Mouse (Mus musculus) cerebral cortex, adult 2 months (tissue): ENCODE measurements around the gene Pdzd2.

Experiments used
- WGBS: fragments of 180-500 bp; shearing (Covaris S2); methylation state at CpG from one replicate; pipeline ENCODE4 v1.1.7; 2018; 5-methylcytosine and 5-hydroxymethylcytosine counted together

The Pdzd2 gene

DNA sequence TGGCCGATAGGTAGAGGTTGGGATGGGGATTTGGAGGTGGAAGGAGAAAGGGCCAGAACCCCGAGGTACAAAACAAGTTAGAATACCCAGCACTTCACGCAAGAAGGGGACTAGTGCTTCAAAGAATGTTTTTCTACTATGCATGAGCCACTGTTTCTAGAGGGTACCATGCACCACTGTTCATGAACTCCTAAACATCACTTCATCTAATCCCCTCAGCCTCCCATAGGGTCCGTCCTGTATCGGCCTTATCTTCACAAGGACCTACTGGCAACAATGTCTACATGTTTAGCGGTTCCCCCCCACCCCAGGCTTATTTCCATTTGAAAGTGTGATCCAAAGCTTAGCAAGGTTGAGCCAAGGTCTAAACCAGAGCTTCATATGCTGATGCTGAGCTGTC is 162.0 kb downstream of the Pdzd2 start:
- 71% methylated on average over 6 of the region's 6 CpGs for WGBS

DNA sequence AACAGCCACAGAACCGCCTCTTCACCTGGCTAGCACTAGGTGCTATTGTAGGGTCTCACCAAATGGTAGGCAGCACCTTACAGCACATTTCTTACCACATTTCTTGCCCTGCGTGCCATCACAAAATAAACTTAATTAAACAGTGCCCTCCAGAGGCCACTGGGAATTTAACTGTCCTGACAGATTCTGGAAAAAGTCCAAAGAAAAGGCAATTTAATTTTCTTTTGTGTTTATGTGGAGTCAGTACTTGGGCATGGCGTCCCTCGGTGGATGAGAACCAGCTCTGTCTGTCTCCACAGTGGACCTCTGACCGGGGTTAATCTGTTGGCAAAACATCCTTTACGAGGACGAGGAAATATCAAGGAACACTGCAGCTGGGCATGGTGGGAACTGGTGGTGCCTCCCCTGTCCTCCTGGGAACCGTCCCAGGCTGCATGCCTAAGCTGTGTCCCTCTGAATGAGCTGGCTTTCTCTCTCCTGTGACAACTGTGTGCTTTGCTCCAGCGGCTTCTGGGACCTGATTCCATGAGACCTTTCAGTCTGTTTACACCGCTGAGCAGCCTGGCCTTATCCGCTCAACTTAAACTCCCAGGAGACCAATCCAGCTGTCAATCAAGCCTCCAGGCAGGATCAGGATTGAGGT is 162.5 kb downstream of the Pdzd2 start:
- WGBS = 27% methylated on average over 11 of the region's 11 CpGs

DNA sequence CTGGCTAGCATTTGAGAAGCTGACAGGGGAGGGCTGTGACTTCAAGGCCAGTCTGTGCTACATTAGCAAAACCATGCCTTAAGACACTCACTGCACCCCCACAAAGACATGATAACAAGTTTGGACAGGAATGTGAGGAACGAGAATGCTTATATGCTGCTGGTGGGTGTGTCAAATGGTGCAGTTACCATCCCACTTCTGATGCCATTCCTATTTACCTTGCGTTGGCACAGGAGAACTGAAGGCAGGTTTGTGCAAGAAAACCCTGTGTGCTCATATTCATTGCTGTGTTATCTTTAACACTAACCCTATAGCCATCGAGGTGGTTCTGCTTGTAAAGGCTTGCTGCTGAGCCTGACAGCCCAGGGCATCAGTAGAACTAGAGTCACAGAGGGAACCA is 166.1 kb downstream of the Pdzd2 start:
- 82% methylated on average over 3 of the region's 3 CpGs for WGBS

DNA sequence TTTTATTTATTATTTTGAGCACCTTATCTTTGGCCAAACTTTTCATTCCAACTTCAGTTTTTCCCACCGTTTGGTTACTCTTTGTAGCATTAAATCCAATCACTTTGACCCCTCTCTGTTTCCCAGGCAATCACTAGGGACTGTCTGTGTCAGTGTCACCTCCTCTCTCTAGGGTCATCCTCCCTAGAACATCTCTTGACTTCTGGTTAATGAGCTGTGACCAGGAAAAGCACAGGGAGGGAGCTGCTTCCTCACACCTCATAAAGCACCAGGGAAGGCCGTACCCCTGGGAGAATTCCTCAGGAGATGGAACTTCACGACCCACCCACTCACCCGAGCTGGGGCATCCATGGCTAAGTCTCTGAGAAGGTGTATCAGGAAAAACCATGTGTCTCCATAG is 168.6 kb downstream of the Pdzd2 start:
- 90% methylated on average over 4 of the region's 4 CpGs for WGBS

DNA sequence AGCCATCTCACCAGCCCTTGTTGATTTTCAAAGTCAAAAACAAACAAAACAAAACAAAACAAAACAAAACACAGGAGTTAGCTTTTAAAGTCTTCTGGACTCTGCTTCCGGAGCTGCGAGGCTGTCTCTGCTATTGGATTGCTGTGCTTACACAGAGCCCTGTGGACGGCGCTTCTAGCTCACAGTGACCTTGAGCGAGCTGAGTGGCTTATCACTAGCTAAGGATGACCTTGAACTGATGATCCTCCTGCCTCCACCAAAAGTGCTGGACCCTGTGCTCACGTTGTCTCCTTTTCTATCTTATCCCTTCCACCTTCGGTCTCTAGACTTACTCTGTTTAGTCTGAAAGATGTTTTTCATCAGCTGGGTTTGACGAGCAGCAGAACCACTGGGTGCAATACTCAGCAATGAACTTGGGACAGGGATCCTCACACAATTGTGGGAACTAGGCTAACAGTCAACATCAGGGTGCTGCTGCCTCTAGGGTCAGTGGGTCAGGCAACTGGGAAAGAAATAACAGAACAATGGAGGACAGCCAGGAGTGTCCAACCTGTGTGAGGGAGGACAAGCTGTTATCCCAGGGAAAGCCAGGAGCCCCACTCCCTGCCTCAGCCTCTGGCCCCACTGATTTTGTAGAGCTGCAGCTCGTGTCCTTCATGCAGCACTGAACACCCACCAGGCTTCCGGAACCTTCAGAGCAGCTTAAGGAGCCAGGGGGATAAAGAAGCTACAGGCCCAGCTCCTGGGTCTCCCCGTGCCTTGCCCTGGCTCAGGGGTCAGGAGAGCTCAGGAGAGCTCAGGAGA is 172.9 kb downstream of the Pdzd2 start:
- 88% methylated on average over 11 of the region's 11 CpGs for WGBS

DNA sequence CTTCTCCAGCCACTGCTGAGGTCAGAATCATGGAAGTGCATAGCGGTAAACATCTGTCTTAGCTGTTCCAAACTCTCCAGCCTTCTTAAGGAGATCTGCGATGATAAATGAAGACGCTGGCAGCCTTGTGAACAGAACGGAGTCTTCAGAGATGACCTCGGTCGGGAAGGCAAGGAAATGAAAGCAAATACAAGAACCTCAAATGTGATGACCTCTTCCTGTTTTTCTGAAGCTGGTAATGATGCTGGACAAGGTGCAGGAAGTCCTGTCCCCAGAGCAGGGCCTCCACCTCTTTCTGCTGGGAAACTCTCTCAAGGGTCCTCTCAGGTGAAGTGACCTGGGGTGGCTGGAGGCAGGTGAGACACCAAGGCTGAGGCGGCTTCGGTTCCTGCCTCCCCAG is 174.4 kb downstream of the Pdzd2 start:
- 82% methylated on average over 8 of the region's 8 CpGs for WGBS

DNA sequence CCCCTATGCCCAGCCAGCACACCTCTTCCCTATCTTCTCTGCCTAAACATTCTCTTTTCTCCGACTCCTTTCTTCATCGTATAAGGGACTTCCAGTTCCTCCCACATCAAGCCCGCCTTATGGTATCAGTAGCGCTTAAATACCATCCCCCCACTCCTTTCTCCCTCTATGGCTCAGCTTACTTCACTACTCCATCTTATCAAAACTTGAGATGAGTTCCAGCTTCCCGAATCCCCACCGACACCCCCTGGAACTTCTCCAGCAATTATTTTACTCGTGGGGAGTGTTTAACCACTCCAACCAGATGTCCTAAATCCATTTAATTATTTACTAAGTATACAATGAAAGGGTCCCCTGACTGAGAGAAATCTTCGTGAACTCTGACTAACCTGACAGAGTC is 179.2 kb downstream of the Pdzd2 start:
- WGBS = 47% methylated on average over 8 of the region's 8 CpGs

DNA sequence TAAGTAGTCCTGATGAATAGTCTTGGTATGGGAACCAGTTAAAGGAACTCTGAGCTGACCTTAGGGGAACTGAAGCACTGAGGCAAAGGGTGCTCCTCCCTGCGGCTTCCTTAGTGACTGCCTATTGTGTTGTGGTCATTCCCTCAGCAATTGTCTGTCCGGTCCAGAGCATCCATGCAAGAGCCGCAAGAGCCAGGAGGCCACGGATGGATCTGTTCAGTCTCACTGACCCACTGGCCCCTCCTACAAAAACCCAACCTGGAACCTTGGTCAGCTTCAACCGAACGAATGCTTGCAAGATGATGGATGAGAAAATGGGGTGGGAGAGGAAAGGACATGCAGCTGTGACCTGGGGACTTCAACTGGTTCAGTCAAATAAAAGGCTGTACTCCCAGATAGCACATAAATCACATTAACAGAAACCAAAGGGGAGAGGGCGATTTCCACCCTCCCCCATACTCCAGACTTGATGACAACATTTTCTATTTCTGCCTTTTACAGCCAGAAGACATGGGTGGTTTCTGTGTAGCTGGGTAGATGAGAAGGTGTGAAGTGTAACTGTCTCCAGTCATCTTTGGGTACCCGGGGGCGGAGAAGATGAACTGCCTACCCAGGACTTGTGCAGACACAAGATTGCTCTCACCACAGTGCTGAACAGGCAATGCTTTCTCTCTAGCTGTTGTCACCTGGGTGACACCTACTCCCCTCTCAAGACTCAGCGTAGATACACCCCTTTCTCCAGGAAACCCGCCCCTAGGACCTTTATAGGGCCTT is 181.9 kb downstream of the Pdzd2 start:
- WGBS = 77% methylated on average over 11 of the region's 11 CpGs

DNA sequence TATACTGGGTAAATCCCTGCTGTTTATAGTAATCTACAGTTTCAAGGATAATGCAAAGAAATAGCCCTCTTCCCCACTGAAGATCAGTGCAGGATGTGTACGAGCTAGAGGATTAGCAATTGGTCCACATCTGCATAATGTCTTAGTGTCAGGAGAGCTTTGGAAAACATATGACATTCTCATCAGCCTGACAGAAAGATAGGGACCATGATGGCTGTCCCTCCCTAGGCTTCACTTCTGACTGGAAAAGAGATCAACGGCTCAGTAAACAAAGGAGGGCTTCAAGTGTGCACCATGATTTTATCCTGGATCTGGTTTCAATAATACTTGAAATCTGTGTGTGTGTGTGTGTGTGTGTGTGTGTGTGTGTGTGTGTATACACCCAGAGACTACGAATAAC is 186.5 kb downstream of the Pdzd2 start:
- whole genome bisulfite sequencing = 84% methylated on average over 3 of the region's 3 CpGs

DNA sequence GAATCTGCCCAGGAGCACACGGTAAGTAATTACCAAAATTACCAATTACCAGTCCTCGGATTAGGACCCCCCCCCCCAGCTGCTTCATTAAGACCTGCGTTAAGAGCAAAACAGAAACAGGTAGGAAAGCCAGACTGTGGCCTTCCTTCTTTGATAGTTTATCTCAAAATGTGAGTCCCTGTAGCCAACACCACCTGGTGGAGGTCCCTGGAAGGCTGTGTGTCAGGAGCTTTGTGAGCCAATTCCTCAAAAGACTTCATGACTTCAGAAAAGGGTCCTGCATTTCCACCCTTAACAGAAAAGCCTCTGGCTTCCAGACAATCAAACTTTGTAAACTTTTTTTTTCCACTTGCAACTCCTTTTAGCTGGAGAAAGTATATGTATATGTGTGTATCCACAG is 188.8 kb downstream of the Pdzd2 start:
- WGBS = 62% methylated on average over 3 of the region's 3 CpGs

DNA sequence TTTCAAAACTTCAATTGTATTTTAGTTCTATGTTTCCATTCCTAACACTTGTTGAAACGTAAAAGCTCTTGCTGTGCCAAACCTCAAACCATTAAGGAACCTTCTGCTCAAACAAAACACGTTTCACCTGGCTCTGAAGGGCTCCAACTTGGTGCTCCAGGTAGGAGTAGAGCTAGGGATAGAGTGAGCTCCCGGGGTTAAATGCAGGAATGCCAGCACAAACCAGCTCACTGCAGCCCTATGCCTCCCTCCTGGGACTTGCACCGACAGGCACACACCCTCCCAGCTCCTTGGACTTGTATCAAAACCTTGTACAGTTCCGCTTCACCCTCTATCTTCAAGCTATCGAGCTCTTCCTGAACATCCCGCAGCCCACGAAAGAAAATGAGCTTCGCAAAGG is 189.3 kb downstream of the Pdzd2 start:
- WGBS = 48% methylated on average over 9 of the region's 9 CpGs

DNA sequence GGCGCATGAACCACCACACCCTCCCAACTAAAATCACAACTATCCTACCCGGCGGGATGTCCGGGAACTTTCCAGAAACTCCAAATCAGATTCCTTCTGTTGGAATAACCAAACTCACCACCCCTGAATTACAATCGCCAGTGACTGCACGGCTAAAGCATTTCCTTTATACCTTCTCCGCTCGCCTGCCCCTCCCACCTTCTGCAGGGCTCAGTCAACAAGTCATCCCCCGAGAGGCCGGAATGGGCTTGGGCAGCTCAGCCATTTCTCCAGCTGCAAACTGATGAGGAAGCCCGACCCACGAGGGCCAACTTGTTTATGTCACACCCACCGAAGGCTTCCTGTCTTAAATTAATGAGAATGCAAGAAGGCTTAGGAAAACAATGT is 189.8 kb downstream of the Pdzd2 start:
- 17% methylated on average over 13 of the region's 13 CpGs for WGBS

DNA sequence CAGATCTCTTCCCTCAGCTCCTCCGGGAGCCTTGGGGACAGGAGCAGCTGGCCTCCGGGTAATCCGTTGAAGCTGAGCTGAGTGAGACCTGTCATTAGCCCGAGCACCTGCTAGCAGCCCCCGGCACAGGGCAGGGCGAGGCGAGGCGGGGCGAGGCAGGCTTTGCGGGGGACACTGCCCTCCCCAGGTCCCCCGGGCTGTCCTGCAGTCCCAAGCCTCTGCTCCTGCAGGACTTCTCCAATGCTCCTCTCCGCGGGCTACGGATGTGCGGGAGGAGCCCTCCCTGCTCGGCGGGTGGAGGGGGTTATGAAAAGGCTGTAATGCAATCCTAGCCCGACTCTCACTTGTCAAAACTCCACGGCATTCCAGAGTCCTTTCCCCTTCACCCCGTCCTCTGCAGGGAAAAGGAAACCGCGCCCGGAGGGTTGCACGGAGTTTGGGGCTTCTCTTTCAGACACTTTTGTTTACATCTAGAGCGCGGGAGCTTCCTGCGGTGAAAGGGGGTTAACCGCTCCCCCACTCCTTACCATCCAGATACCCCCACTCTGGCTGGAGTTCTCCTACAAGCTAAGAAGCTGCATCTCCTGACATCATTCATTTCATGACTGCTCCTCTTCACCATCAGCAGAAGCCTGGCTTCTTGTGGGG is 190.3 kb downstream of the Pdzd2 start:
- 18% methylated on average over 28 of the region's 28 CpGs for WGBS

DNA sequence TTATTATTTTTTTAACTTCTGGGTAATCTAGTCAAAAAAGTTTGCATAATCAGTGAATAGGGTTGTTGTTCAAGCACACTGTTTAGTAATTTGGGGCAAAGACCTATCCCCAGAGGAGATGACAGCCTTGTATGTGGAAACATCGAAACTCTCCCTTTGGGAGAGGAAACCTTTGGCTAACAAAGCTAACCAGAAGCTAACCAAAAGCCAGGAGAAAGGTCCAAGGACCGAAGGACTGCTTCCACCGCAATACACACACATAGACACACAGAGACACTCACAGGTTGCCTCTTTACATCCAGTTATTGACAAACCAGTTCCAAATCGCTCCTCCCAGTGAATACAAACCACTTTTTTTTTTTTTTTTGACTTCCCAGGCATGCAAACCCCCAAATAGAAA is 191.0 kb downstream of the Pdzd2 start:
- WGBS = 74% methylated on average over 4 of the region's 4 CpGs

DNA sequence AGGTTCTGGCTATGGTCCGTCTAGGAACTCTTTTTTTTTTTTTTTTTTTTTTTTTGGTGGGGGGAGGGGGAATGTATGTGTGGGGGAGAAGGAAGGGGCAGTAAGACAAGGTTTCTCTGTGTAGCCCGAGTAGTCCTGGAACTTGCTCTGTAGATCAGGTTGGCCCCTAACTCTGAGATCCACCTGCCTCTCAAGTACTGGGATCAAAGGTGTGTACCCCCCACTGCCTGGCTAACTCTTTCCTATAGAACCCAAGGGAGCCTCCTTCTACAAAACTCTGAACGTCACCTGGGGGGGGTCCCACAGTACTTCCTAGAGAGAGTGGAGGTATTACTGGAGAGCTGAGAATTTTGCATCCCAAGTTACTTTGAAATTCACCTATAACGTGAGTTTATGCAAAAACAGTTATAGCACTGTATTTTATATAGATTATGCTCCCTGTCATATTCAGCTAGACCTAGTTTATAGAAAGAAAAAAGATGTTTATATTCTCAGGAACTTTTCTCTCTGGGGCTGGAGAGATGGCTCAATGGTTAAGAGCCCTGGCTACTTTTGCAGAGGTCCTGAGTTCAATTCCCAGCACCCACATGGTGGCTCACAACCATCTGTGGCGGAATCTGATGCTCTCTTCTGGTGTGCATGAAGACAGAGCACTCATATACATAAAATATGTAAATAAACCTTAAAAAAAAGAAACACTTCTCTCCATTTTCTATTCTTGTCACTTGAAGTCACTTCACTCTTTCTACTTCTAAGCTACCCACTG is 191.9 kb downstream of the Pdzd2 start:
- 84% methylated on average over 5 of the region's 5 CpGs for WGBS

DNA sequence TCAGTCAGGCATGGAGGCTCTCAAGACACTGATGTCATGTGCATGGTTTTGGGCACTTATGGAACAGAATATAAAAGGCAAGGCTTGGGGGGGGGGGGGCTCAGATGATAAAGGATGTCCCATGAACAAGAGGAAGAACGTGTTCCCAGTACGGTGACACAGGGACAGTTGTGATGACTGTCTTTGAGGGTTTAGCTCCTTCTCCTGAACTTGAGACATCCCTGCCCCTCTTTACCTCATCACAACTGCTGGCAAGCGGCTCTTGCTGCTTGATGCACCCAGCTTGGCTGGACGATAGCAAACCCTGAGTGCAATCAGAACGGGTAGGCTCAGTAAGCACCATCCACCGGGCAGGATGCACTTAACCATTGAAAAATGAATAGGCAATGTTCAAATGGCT is 192.9 kb downstream of the Pdzd2 start:
- WGBS = 77% methylated on average over 6 of the region's 6 CpGs

DNA sequence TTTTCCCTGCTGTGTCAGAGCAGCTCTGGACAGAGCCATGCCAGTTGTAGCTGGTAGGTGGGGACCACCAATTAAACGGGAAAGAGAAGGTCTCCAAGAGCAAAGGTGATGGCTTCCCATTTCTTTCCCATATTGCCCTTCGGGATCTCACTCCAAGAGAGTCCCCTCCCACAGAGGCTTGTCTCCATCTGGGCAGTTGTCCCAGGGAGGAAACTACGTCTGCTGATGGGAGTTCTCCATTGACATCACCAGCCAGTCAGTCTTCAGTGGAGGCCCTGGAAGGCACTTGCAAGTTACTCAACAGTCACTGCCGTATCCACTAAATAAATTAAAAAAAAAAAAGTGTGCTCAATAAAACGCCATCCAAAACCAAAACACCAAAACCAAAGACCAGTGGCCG is 194.1 kb downstream of the Pdzd2 start:
- WGBS = 68% methylated on average over 6 of the region's 6 CpGs

DNA sequence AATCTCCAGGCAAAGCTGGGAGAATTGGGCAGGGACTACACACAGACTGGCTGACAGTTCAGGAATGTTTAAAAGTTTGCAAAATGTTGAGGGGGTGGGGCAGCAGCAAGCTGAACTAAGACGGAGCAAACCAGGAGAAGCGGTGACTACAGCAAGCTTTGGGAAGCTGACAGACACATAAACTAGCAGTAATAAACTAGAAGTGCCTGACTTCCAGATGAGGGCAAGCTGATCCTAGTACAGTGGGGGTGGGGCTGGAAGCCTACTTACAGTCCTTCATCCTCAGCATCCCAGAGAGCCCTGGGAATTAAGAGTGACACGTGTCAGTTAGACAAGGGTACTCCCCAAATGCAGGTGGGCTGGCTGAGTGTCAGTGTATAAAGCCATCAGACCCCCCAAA is 194.5 kb downstream of the Pdzd2 start:
- 58% methylated on average over 3 of the region's 3 CpGs for WGBS

DNA sequence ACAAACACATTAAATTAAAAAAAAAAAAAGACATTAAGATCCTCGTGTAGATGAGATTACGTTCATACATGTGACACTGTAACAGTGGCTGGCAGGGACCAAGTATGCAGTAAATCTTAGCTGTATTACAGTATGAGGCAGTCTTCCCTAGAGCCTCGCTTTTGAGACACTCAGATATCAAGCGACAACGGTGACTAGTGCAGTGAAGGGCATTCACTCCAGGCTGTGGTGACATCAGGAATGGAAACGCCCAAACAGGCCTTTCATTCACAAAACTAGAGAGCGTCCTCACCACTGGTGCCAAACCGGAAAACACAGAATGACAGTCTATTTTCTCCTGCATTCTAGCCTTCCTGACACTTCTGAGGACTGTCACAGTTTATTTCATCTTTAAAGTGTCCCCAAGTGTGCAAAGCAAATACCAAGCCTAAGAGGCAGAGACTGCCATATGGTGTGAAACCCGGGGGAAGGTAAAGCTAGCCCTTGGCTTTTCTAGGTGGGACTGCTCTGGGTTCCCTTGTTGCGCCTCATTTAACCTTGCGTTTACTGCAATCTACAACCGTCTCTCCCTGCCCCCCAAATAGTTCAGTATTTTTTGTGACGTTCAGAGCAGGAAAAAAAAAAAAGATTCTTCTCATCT is 195.9 kb downstream of the Pdzd2 start:
- WGBS = 68% methylated on average over 13 of the region's 13 CpGs

DNA sequence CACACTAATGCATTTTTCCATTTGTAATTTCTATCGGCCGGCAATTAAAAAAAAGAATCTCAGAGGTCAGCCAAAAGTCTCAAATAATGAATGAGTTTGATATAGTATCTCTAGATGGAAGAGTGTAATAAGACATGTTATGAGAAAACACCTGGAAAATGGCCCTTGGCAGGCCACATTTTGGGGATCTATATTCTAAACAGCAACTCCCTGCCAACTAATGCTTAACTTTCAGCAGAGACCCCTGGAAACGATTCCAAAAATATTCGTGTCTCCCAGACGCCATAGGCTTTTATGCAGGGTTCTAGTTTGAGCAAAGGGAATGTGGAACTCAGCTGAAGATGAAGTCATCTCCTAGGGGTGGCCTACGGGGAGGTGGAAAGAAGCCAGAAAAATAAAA is 197.4 kb downstream of the Pdzd2 start:
- WGBS = 85% methylated on average over 6 of the region's 6 CpGs
